10 mouse cellular contexts compared by ENCODE assay signal in genomic region chr4:63557124-63558059, GRCm38 (mm10). TPM values are rescaled to one million over a fixed set of nuclear protein-coding genes. Genes with fewer than 3 reads are reported as not detected.
A peak's percentile ranks its signal among the peaks of the same experiment; 100 is the strongest.
DNase-seq lines count a peak whose midpoint lies in the region; ATAC-seq and TF ChIP-seq lines count a peak whose summit lies in the region.
"Had no signal": no experiment of that assay in that cellular context is flagged by ENCODE, and none has a peak within 500 bp of the region (broad histone marks: within the 10 kb centered on the region; RNA-seq: fewer than 3 reads in every experiment).

No protein-coding gene starts in this region.

- no peaks in the 10 kb centered on the region for H3K9me3 ChIP-seq in forebrain, embryonic 12.5 days
- H3K9me3 ChIP-seq in kidney, postnatal 0 days (replicated peaks; ENCODE audit: low read length) = no peaks in the 10 kb centered on the region
- H3K9me3 ChIP-seq in midbrain, embryonic 11.5 days (ENCODE audit: control insufficient read depth, low read length) = no peaks in the 10 kb centered on the region

- peaks cover 32% of the 10 kb centered on the region for H3K79me2 ChIP-seq in C2C12 (ENCODE audit: control insufficient read depth, insufficient read depth)

- peaks cover 2% of the 10 kb centered on the region for H3K79me3 ChIP-seq in C2C12 (ENCODE audit: low read depth)

- peak; percentile 60 for DNase-seq in adrenal gland, postnatal 14 days
- no peak for DNase-seq in adrenal gland, adult 8-10 months
- DNase-seq in kidney, postnatal 0 days (ENCODE audit: low spot score) = no peak
- DNase-seq in midbrain, embryonic 11.5 days (ENCODE audit: low spot score, missing footprints) = peak; percentile 90
- no peak for DNase-seq in right cerebral cortex, postnatal 14 days
- no peak for DNase-seq in cerebellum, postnatal 4 days (ENCODE audit: low spot score in 2 of 2)

- peaks cover 36% of the 10 kb centered on the region for H3K36me3 ChIP-seq in C2C12 (ENCODE audit: control insufficient read depth, insufficient read depth)
- H3K36me3 ChIP-seq in forebrain, embryonic 12.5 days (replicated peaks) = peaks cover 22% of the 10 kb centered on the region
- H3K36me3 ChIP-seq in kidney, postnatal 0 days (ENCODE audit: insufficient read depth, low read length) = peaks cover 13% of the 10 kb centered on the region
- H3K36me3 ChIP-seq in midbrain, embryonic 11.5 days (ENCODE audit: control insufficient read depth, insufficient read depth, low read length) = peaks cover 1% of the 10 kb centered on the region; the same call in 1 of the 2 replicates

- H3K4me3 ChIP-seq in C2C12 (ENCODE audit: insufficient read depth, poor library complexity, severe bottlenecking) = peak overlapping the region; percentile 40
- H3K4me3 ChIP-seq in forebrain, embryonic 12.5 days (replicated peaks) = peak overlapping the region; percentile 72; the same call in 1 of the 2 replicates
- H3K4me3 ChIP-seq in kidney, postnatal 0 days (replicated peaks; ENCODE audit: low read depth, low read length) = no peak overlapping the region
- no peak overlapping the region for H3K4me3 ChIP-seq in midbrain, embryonic 11.5 days (ENCODE audit: low read depth, low read length)

- no peak for ATAC-seq in forebrain, embryonic 12.5 days (ENCODE audit: low FRiP score)
- ATAC-seq in kidney, postnatal 0 days (replicated peaks; ENCODE audit: low FRiP score, low read depth) = peak; percentile 52
- no peak for ATAC-seq in midbrain, embryonic 11.5 days (ENCODE audit: low FRiP score)

- H3K4me1 ChIP-seq in forebrain, embryonic 12.5 days = peaks cover 40% of the 10 kb centered on the region
- peaks cover 27% of the 10 kb centered on the region for H3K4me1 ChIP-seq in kidney, postnatal 0 days (replicated peaks; ENCODE audit: insufficient read depth, low read length)
- H3K4me1 ChIP-seq in midbrain, embryonic 11.5 days (ENCODE audit: control insufficient read depth, insufficient read depth, low read length) = peaks cover 45% of the 10 kb centered on the region

- TF ChIP-seq CTCF in C2C12 (IDR thresholded peaks at IDR 0.05; ENCODE audit: control insufficient read depth, insufficient read depth, insufficient read length) = no peak
- no peak for TF ChIP-seq CTCF in kidney, postnatal 0 days (IDR thresholded peaks at IDR 0.05; ENCODE audit: low read depth)

- H3ac ChIP-seq in C2C12 (ENCODE audit: control insufficient read depth, insufficient read length, low read depth) = peak overlapping the region; percentile 14

- peak overlapping the region; percentile 80 for H3K4me2 ChIP-seq in forebrain, embryonic 12.5 days
- H3K4me2 ChIP-seq in kidney, postnatal 0 days (ENCODE audit: low read length) = 0 out of 2 replicates have a peak overlapping the region, but pooled peaks have one; percentile 10
- H3K4me2 ChIP-seq in midbrain, embryonic 11.5 days = peak overlapping the region; percentile 82

- H3K9ac ChIP-seq in forebrain, embryonic 12.5 days = no peak overlapping the region
- H3K9ac ChIP-seq in kidney, postnatal 0 days (ENCODE audit: low read depth, low read length) = no peak overlapping the region
- H3K9ac ChIP-seq in midbrain, embryonic 11.5 days (ENCODE audit: low read length) = no peak overlapping the region

- H3K27ac ChIP-seq in forebrain, embryonic 12.5 days = no peak overlapping the region
- peak overlapping the region; percentile 62 for H3K27ac ChIP-seq in kidney, postnatal 0 days
- no peak overlapping the region for H3K27ac ChIP-seq in midbrain, embryonic 11.5 days (ENCODE audit: low read depth, low read length)

- WGBS in forebrain, embryonic 12.5 days = 24% methylated on average over 16 of the region's 16 CpGs
- WGBS in kidney, postnatal 0 days = 31% methylated on average over 16 of the region's 16 CpGs
- 24% methylated on average over 16 of the region's 16 CpGs for WGBS in midbrain, embryonic 11.5 days

- no peaks in the 10 kb centered on the region for H3K27me3 ChIP-seq in C2C12 (ENCODE audit: control insufficient read depth, insufficient read depth, insufficient read length)
- peaks cover 9% of the 10 kb centered on the region; the same call in 1 of the 2 replicates for H3K27me3 ChIP-seq in forebrain, embryonic 12.5 days
- H3K27me3 ChIP-seq in kidney, postnatal 0 days (ENCODE audit: insufficient read depth, low read length) = no peaks in the 10 kb centered on the region
- no peaks in the 10 kb centered on the region for H3K27me3 ChIP-seq in midbrain, embryonic 11.5 days (ENCODE audit: control insufficient read depth, insufficient read depth, low read length)
- H3K27me3 ChIP-seq: Patski had no signal

TF ChIP-seq in C2C12, 6 proteins besides CTCF, POLR2A, EP300 and RAD21:
- TF ChIP-seq USF1 (IDR thresholded peaks at IDR 0.05; ENCODE audit: low read depth) (no peak), MYOG (IDR thresholded peaks at IDR 0.05; ENCODE audit: control insufficient read depth, extremely low read depth, insufficient read length) (no peak), CEBPB (IDR thresholded peaks at IDR 0.05; ENCODE audit: low read depth) (no peak), MAX (IDR thresholded peaks at IDR 0.05) (no peak), FOSL1 (IDR thresholded peaks at IDR 0.05; ENCODE audit: insufficient read depth, low read length, poor library complexity, severe bottlenecking) (no peak)
TF ChIP-seq in C2C12: peak in this region for 0.

RNA-seq across cellular contexts. Expression of gene Tmem268, which starts 1.2 kb away (rescaled TPM):
- total RNA-seq in adrenal gland, postnatal 14 days (2021) = 12.3 and 13.0 TPM in 2 replicates
- 10 to 100 TPM; 13.1 to 15.1 (median 14.0) TPM for total RNA-seq in adrenal gland, adult 8-10 months (2022)
- polyA plus RNA-seq in C2C12 (2012; fragmentation: generic; extraction: Trizol) = 19.5 TPM
- polyA plus RNA-seq in forebrain, embryonic 12.5 days (2016; fragmentation: Nextera tagmentation; extraction: Ambion mirVana) = 6.6 and 7.3 TPM in 2 replicates
- polyA plus RNA-seq in kidney, postnatal 0 days (2015; fragmentation: Nextera tagmentation; extraction: Ambion mirVana) = 5.3 and 5.4 TPM in 2 replicates
- 6.2 and 8.1 TPM in 2 replicates for polyA plus RNA-seq in midbrain, embryonic 11.5 days (2014; fragmentation: Nextera tagmentation; extraction: Ambion mirVana)

RNA-seq across cellular contexts. Expression of gene Atp6v1g1, which starts 12.8 kb away (rescaled TPM):
- total RNA-seq in adrenal gland, postnatal 14 days (2021) = 132 and 135 TPM in 2 replicates
- total RNA-seq in adrenal gland, adult 8-10 months (2022) = 100 to 1,000 TPM; 191 to 202 (median 194) TPM
- polyA plus RNA-seq in C2C12 (2012; fragmentation: generic; extraction: Trizol) = 335 TPM
- polyA plus RNA-seq in forebrain, embryonic 12.5 days (2016; fragmentation: Nextera tagmentation; extraction: Ambion mirVana) = 341 and 346 TPM in 2 replicates
- 405 and 416 TPM in 2 replicates for polyA plus RNA-seq in kidney, postnatal 0 days (2015; fragmentation: Nextera tagmentation; extraction: Ambion mirVana)
- polyA plus RNA-seq in midbrain, embryonic 11.5 days (2014; fragmentation: Nextera tagmentation; extraction: Ambion mirVana) = 386 and 408 TPM in 2 replicates

RNA-seq across cellular contexts. Expression of gene Gm11213, which starts 47.7 kb away (rescaled TPM):
- total RNA-seq in adrenal gland, postnatal 14 days (2021) = not detected in 2 replicates
- not detected for total RNA-seq in adrenal gland, adult 8-10 months (2022)
- not detected for polyA plus RNA-seq in C2C12 (2012; fragmentation: generic; extraction: Trizol)
- polyA plus RNA-seq in forebrain, embryonic 12.5 days (2016; fragmentation: Nextera tagmentation; extraction: Ambion mirVana) = not detected in 2 replicates
- not detected in 2 replicates for polyA plus RNA-seq in kidney, postnatal 0 days (2015; fragmentation: Nextera tagmentation; extraction: Ambion mirVana)
- not detected in 2 replicates for polyA plus RNA-seq in midbrain, embryonic 11.5 days (2014; fragmentation: Nextera tagmentation; extraction: Ambion mirVana)
- total RNA-seq: left cerebral cortex, postnatal 10 days had no signal
- polyA plus RNA-seq: Patski had no signal

Comparison
In these comparisons a context has a peak if more than half of its experiments do, and no peak if none do; other contexts are left out.
1. DNase-seq: peak in adrenal gland, postnatal 14 days (single experiment) and midbrain, embryonic 11.5 days (single experiment); none in adrenal gland, adult 8-10 months (single experiment), kidney, postnatal 0 days (single experiment), right cerebral cortex, postnatal 14 days (single experiment) and cerebellum, postnatal 4 days (0 of 2).
2. H3K4me3 ChIP-seq: peak in C2C12 (single experiment) and forebrain, embryonic 12.5 days (single experiment); none in kidney, postnatal 0 days (single experiment) and midbrain, embryonic 11.5 days (single experiment).
3. H3K4me2 ChIP-seq: peak in every context shown above with its lines; median percentile 82 in midbrain, embryonic 11.5 days; 80 in forebrain, embryonic 12.5 days; 10 in kidney, postnatal 0 days.